Mouse (Mus musculus): ENCODE measurements around the gene Olfr54. TPM values are rescaled to one million over a fixed set of nuclear protein-coding genes. Genes with fewer than 3 reads are reported as not detected.

Olfr54 gene
- not detected in 2 replicates for polyA plus RNA-seq (2015; fragmentation: Nextera tagmentation; extraction: Ambion mirVana)

GRCm38 (mm10) chr11:51013936-51014335, at the start of gene Olfr54:
Olfr54 (plus strand) TSS chr11:51014236.

GRCm38 (mm10) chr11:50966230-50966629, 47.8 kb upstream of the Olfr54 start, which contains the start of gene Olfr1378:
Olfr1378 (plus strand) TSS chr11:50966530.

GRCm38 (mm10) chr11:50981667-50982066, 32.4 kb upstream of the Olfr54 start, which contains the start of gene Olfr1377:
Olfr1377 (plus strand) TSS chr11:50981967.

GRCm38 (mm10) chr11:51003296-51003695, 10.7 kb upstream of the Olfr54 start, which contains the start of gene Olfr51:
Olfr51 (plus strand) TSS chr11:51003596.

GRCm38 (mm10) chr11:51047809-51048208, 33.8 kb downstream of the Olfr54 start, which contains the start of gene Olfr1375:
Olfr1375 (plus strand) TSS chr11:51048109.

GRCm38 (mm10) chr11:51059151-51059571, 45.1 kb downstream of the Olfr54 start, which contains the start of gene Zfp354a:
Zfp354a (plus strand) TSS chr11:51059257.

Other genes starting within 250 kb of the Olfr54 start
- 27.4 and 34.4 TPM in 2 replicates for gene Zfp354c, start 186.5 kb upstream of the Olfr54 start, polyA plus RNA-seq (2015; fragmentation: Nextera tagmentation; extraction: Ambion mirVana)
- gene Zfp879, start 172.7 kb upstream of the Olfr54 start, polyA plus RNA-seq (2015; fragmentation: Nextera tagmentation; extraction: Ambion mirVana), result 0.98 and 1.3 TPM in 2 replicates
- not detected in 2 replicates for gene Grm6, start 163.6 kb upstream of the Olfr54 start, polyA plus RNA-seq (2015; fragmentation: Nextera tagmentation; extraction: Ambion mirVana)
- gene Zfp454, start 126.6 kb upstream of the Olfr54 start, polyA plus RNA-seq (2015; fragmentation: Nextera tagmentation; extraction: Ambion mirVana), result 7.0 and 9.1 TPM in 2 replicates
- gene Zfp2, start 98.1 kb upstream of the Olfr54 start, polyA plus RNA-seq (2015; fragmentation: Nextera tagmentation; extraction: Ambion mirVana), result 23.1 and 25.9 TPM in 2 replicates
- 3.9 and 4.2 TPM in 2 replicates for gene Zfp354b, start 82.6 kb upstream of the Olfr54 start, polyA plus RNA-seq (2015; fragmentation: Nextera tagmentation; extraction: Ambion mirVana)
- not detected in 2 replicates for gene 4933414I15Rik, start 70.5 kb upstream of the Olfr54 start, polyA plus RNA-seq (2015; fragmentation: Nextera tagmentation; extraction: Ambion mirVana)
- gene Prop1, start 60.5 kb upstream of the Olfr54 start, polyA plus RNA-seq (2015; fragmentation: Nextera tagmentation; extraction: Ambion mirVana), result not detected in 2 replicates
- not detected in 2 replicates for gene Olfr1378, start 47.7 kb upstream of the Olfr54 start, polyA plus RNA-seq (2015; fragmentation: Nextera tagmentation; extraction: Ambion mirVana)
- gene Olfr1377, start 32.3 kb upstream of the Olfr54 start, polyA plus RNA-seq (2015; fragmentation: Nextera tagmentation; extraction: Ambion mirVana), result not detected in 2 replicates
- gene Olfr51, start 10.6 kb upstream of the Olfr54 start, polyA plus RNA-seq (2015; fragmentation: Nextera tagmentation; extraction: Ambion mirVana), result not detected in 2 replicates
- not detected in 2 replicates for gene Olfr1375, start 33.9 kb downstream of the Olfr54 start, polyA plus RNA-seq (2015; fragmentation: Nextera tagmentation; extraction: Ambion mirVana)
- gene Zfp354a, start 45.0 kb downstream of the Olfr54 start, polyA plus RNA-seq (2015; fragmentation: Nextera tagmentation; extraction: Ambion mirVana), result 8.6 and 11.6 TPM in 2 replicates
- gene Gm12569, start 206.2 kb downstream of the Olfr54 start, polyA plus RNA-seq (2015; fragmentation: Nextera tagmentation; extraction: Ambion mirVana), result not detected in 2 replicates
- 75.8 and 80.1 TPM in 2 replicates for gene Clk4, start 247.5 kb downstream of the Olfr54 start, polyA plus RNA-seq (2015; fragmentation: Nextera tagmentation; extraction: Ambion mirVana)
- gene BC049762, start 248.8 kb downstream of the Olfr54 start, polyA plus RNA-seq (2015; fragmentation: Nextera tagmentation; extraction: Ambion mirVana), result 0.32 and 0.35 TPM in 2 replicates